Mouse (Mus musculus) cerebellum, adult (tissue): Measurements from ENCODE around the gene Gm20388.

Experiments
- ATAC-seq: cut with Nextera tagmentation; 2 replicates; pipeline ENCODE4 v1.9.2; 2017; ENCODE audit warnings: mild to moderate bottlenecking, moderate library complexity, mixed read lengths; ENCODE audit not compliant: insufficient number of reproducible peaks, low FRiP score, low TSS enrichment

Gene Gm20388

DNA sequence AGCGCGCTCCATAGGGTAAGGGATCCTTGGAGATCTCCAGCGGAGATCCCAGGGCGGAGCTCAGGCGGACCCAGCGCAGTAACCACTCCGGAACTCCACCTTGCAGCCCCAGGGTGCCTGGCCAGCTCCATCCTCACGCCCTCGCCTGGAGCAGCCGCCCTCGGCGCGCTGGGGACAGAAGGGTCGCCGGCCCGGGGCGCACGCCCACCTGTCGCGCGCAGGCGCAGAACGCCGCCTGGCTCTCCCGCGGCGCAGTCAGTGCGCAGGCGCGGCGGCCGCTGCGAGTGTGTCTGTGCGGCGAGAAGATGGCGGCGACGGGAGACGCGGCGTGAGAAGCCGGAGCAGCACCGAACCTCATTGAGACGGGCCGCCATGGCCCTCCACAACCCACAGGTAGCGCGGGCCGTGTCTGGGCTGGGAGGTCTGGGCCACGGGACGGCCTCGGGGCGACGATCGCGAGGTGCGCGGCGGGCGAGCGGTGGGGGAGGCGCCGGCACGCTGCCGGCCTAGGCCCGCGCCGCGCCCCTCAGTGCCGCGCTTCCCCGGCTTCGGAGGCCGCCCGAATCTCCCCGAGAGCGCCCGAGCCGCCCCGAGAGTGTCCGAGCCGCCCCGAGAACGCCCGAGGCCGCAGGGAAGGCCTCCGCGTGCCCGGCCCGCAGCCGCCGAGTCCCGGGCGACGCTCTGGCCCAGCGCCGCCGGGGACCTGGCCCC, at the start of gene Gm20388:
Gm20388 (plus strand) TSS at position 295 of the 711 bp plus-strand sequence.
- ATAC-seq: peak; percentile 86

DNA sequence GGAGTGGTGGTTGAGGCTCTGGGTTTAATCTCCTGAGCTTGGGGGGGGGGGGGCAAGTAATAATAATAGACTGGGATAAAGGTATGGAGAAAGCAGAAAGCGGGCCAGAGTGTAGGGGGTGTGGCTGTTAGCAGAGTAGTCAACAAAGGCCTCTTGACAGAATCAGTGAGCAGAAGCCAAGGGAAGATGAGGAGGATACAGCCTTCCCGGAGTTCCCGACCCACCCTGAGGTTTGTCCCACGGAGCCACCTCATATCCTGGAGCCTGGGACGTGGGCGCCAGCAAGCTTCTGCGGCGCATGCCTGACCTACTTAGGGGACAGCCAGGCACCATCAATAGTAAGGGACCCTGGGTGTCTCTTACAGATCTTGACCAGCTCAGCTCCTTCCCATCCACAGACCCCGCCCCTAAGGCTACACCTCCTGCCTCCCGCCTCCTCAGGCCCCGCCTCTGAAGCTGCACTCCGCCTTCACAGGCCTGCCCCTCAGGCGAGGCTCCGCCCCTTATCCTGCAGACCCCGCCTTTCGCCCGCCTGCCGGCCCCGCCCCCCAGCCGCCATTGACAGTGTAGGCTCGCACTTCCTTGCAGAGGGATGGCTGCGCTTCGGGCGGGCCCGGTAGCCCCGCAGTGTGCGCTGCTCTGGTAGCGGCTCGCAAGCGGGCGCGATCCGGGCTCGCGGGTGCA, 48.8 kb upstream of the Gm20388 start, which contains the start of gene Klhl36:
Klhl36 (plus strand) TSS at position 561 of the 684 bp plus-strand sequence.
- peak; percentile 90 for ATAC-seq

DNA sequence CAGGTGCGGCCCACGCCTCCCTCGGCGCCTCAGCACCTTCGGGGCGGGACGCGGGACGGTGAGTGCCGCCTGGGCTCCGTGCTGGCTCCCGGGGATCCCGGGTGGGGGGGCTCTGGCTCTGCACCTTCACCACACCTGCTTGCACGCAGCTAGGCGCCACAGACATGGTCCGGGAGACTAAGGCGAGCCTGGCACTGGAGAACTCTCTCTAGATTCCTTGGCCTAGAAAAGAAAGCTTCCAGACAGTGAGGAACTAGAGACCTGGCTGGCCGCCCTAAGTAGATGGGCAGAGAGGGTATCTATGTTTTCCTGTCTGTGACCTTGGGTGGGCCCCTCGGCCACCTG, 48.3 kb upstream of the Gm20388 start:
- ATAC-seq: no peak

DNA sequence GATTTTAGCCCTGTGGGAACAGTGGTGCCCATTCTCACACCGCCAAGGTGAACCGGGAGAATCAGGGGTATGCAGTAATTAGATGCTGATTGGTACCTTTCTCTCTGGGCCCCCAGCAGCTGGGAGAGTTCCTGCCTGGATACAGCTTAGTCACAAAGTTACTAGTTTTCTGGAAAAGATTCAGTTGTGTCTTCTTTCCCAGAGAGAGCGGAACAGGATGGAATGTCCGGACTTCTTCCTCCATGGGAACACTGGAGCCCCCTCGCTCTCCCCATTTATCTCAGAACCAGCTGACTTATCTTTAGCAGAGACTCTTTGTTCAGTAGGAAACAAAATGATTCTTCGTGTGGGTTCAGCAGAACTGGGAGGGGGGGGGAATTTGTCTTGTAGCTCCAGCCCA, 47.9 kb upstream of the Gm20388 start:
- no peak for ATAC-seq

DNA sequence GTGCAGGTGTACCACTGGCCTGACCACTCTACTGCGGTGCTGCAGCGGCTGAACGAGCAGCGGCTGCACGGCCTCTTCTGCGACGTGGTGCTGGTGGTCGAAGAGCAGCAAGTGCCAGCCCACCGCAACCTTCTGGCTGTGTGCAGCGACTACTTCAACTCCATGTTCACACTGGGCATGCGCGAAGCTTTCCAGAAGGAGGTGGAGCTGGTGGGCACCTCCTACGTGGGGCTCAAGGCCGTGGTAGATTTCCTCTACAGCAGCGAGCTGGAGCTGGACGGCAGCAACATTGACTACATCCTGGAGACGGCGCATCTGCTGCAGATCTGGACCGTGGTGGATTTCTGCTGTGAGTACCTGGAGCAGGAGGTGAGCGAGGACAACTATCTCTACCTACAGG, 41.0 kb upstream of the Gm20388 start:
- no peak for ATAC-seq

DNA sequence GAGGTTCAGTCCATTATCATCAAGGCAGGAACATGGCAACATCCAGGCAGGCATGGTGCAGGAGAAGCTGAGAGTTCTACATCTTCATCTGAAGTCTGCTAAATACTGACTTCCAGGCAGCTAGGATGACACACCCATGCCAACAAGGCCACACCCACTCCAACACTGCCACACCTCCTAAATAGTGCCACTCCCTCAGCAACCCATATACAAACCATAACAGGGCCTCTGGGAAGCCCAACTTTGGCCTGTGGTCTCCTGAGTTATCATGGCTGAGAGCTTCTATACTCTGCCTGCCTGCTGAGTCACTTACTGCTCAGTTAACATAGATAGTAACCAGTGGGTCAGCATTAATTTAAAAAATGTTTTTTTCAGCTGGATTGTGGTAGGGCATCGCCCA, 37.5 kb upstream of the Gm20388 start:
- ATAC-seq: no peak

DNA sequence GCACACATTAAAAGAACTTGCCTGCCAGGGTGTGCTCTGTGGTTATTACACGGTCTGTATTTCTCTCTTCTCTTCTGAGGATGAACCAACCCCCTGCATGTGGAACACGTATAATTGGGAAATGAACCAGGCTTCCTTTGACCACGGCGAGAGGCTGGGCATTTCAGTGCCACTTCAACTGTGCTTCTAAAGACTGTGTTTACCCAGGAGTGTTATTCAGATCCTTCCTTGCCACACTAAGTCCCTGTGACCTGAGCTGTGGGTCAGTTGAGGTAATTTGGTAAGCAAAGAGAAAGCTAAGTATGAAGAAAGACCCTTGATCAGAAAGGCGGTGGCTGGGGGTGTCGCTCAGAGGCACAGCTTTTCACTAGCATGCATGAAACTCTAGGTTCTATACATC, 29.3 kb upstream of the Gm20388 start:
- ATAC-seq: no peak

DNA sequence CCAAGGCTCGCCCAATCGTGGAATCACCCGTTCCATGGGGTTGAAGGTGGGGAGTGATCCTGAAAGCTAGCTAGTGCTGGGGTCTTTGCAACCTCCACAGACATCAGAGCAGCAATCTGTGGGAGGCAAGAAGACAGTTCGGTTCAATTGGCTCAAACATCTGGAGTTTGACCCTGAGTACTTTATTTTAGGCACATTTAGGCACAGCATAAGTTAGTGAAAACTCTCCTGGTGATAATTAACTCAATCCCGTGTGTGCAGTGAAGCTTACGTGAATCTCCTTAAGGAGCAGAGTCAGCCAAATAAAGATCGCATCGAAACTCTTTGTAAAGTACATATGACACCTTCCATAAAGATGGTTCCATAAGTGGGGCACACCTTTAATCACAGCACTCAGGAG, 28.7 kb upstream of the Gm20388 start:
- no peak for ATAC-seq

DNA sequence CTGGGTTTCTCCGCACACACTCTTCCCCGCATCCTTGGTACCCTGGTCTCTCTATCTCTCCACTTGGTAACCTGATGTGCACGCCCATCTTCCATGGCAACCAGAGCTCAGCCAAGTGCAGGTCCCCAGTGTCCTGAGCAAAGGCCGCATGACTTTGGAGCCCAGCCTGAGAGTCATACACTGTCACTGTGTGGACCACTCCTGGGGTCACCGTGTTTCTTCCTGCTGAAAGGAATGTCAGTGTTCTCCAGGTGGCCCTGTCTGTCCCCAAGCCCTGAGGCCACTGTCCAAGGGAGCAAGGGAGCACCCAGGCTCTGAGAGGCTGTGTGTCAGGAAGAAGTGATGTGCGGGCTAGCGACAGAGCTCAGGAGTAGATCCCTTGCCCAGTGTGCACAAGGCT, 27.4 kb upstream of the Gm20388 start:
- ATAC-seq: no peak

DNA sequence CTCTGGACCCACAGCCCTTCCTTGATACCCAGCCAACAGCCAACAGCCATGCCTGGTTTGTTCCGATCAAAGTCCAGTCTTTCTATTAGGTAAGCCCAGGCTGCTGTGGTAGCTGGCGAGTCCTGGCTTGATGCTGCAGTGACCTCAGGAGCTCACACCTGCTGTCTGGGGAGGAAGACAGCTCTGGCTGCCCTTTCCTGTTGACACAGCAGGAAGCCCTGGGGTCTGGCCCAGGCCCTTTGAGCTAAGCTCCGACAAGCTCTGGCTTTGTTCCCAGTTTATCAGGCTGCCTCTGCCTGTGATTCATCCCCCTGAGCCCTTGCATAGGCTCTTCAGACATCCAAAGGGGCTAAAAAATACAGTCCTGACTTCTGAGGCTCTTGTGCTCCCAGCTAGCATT, 25.0 kb upstream of the Gm20388 start:
- ATAC-seq: peak; percentile 40; the same call in 1 of the 2 replicates

DNA sequence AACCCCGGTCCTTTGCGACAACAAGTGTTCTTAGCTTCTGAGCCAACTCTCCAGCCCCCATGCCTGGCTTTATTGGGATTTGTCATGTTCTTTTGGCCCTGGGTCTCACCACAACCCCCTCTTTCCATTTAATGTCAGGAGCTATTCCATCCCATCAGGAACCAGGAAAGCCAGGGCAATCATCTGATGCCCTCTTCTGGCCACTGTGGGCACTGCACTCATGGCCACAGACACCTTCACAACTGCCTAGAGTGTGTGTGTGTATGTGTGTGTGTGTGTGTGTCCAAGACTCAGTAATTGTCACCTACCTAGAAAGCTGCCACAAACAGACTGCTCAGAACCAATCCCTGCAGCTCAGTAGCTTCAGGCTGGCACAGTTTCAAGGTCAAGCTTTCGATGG, 23.5 kb upstream of the Gm20388 start:
- ATAC-seq: no peak

DNA sequence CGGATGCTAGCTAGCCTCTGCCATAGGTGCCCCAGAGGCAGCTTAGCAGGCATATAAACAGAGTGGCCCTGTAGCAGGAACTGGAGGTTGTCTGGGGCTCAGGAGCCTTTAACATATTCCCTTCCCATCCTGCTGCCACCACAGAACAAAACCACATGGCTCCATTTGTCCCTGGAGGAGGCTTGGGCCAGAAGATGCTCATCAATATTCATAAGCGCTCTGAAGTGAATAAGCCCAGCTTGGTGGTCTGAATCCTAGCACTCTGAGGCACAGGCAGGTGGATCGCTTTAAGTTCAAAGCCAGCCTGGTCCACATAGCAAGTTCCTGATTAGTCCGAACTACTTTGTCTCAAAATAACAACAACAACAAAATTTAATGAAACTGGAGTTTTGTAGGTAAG, 22.6 kb upstream of the Gm20388 start:
- no peak for ATAC-seq

DNA sequence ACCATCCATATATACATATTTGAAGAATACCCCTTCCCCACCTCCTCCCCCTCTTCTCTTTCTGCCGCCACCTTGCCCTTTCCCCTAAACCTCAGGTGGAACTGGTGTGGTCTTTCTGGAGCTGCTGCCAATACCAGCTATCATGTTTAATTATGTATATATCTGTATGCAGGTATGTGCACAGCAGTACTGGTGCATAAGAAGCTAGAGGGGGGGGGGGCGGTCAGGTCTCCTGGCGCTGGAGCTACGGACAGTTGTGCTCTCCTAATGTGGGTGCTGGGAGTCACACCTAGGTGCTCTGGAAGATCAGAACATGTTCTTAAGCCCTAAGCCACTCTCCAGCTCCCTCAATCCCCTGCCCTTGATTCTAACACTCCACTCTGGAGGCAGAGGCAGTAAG, 13.6 kb upstream of the Gm20388 start:
- ATAC-seq: no peak

DNA sequence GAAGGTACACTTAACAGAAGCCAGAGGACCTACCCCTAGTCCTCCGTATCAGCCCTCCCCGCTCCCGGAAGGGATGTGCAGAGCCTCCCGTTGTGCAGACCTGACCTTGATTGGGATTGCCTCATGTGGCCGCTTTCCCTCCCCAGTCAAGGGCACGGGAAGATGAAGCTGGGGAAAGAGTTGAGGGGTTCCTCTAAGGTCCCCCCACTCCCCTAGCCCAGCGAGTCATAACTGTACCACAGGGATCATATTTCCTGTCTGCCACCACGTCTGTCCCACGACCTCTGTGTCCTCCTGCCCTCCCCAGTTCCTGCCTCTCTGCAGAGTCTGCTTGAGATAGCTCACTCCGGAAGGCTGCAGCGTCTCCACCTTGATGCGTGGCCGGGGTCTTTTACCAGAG, 12.7 kb upstream of the Gm20388 start:
- ATAC-seq: no peak

DNA sequence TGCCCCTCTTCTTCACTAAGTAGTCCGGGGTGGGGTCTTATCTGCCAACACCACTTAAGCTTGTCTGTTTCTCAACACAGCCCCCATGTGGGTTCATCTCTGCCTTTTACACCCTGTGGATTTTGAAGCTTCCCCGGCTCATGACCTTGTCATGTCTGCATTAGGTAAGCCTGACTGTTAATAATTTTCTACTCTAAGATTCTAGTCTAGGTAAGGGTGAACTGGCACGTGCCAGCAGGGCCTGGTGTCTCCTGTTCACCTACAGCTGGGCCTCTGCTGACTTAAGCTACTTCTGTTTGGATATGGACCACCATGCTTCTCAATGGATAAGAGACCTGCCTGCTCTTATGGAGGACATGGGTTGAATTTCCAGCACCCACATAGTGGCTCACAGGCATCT, 9.3 kb upstream of the Gm20388 start:
- ATAC-seq: no peak

DNA sequence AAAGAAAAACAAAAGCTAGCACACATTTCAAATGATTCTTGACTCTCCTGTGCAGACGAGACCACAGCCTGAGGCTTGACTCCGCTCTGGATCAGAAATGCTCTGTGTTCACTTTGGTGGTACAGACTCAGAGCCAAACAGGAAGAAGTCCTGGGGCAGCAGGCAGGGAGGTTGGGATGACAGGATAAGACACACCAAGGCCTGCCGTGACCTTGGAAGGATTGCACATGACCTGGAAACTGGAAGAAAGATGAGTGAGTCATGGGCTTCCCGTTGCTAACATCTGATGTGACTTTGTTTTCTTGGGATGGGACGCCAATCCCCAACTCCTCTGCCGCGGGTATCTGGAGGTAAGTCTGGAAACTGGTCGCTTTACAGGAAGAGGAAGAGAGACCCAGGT, 8.7 kb upstream of the Gm20388 start:
- ATAC-seq: no peak

DNA sequence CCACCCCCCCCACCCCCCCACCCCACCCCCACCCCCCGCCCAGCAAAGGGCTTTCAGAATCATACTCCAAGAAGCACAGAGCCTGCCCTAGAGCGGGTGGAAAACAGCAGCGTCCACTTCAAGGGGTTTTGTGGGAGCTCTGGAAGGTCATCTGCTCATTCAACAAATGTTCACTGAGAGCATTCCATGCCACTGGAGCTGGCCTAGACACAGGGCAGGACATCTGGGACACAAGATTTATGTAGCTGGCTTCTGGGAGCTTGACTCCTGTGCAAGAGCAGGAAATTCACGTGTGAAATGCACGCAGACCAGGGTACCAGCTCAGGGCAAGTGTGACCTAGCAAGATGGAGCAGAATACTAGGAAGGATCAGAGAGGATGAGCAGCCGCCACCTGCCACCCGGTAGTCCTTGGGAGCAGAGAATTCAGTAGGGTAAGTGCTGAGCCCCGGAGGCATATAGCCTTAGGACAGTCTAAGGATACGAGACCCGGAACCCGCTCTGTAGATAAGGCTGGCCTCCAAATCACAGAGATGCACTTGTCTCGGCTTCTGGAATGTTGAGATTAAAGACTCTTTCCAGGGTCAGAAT, 6.2 kb upstream of the Gm20388 start:
- no peak for ATAC-seq

DNA sequence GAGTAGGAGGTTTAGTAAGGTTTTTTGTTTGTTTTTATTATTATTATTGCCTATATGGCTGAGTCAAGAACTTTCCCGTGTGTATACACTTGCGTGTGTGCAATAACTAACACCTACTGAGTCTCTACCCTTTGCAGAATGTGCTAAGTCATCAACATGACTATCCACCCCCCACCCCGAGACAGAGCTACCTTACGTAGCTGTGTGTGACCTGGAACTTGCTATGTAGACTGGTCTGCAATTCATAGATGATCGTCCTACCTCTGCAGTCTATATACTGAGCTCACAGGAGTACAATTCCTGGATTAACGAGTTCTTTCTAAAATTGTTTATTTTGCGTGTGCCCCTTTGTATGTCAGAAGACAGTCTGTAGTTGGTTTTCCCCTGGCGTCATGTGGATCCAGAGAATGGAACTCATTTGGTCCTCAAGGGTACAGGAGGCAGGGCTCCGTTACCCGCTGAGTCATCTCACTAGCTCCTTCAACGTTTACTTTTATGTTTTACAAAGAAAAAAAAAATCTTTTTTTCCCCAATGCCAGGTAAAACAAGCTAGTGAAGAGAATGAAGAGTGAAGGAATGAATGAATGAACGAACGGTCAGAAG, 596 bp upstream of the Gm20388 start, which contains the start of gene Usp10:
Usp10 (plus strand) TSS at position 417 of the 603 bp plus-strand sequence.
- ATAC-seq: no peak

DNA sequence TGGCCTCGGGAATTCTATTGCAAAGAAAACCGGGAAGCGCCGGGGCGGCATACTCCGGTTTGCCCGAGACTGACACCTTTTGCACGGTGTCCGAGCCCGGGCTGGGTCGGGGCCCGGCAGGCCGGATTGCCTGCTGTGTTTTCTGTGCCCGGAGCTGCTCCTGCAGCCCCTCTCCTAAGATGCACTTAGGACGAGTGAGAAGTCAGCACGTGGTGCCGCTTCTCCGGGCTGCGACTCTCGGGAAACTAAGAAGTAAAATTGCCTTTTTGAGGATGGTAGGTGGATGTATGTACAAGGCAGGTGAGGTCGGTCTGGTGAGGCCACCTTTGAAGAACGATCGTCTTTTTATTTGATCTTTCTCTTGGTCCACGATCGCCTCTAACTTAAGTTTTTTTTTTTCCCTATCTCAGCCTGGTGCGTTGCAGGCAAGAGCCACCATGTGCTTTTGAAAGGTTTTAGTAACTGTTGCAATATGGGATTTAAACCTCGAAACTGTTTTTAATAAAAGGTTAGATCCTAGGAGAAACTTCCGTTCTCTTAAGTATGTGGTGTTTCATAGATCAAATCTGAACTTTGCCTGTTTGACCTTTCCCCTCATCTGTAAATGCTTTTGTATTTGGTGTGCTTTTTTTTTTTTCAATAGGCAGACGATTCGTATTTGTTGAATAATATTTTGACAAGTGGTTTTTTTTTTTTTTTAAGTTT, 769 bp downstream of the Gm20388 start:
- no peak for ATAC-seq

DNA sequence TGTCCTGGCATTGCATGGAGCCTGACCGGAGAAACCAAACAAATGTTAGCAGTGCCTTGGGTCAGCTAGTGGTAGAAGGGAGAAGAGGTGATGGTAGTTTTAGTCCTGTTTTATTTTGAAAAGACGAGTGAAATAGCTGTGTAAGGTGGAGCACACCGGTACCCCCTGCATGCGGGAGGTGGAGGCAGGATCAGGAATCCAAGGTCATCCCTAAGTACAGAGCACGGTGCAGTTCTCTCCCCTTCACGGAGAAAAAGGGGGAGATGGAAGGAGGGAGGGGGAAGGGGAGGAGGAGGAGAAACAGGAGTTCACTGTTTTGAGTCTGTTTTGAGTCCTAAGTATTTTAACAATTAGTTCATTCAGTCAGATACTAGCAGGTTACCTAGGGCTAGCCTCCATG, 2.0 kb downstream of the Gm20388 start:
- no peak for ATAC-seq

DNA sequence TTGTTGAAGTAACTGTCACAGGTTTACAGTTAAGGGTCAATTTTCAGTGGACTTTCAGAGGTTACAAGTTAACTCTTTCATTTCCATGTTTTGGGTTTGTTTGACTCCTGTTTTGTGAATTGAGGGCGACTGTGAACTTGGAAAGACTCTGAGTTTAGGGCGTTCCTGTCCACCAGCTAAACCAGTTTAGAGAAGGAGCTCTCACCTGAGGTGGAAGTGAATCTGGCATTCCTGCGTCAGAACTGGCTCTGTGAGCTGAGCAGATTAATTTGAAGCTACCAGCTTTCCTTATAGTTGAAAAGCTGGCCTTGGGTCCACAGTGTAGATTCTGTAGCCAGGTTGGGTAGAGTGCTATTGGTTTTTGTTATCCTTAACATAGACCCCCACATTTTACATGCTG, 2.5 kb downstream of the Gm20388 start:
- no peak for ATAC-seq
